Mouse (Mus musculus): ENCODE measurements around the gene Cbr4.

Cbr4 gene

GRCm38 (mm10) chr8:61487597-61488156, at the start of gene Cbr4:
Gene Cbr4, plus strand, starts transcription at chr8:61487734.
- TF ChIP-seq GATA4 (IDR thresholded peaks at IDR 0.05; ENCODE audit: insufficient replicate concordance, low read length): no peak; the same call in 1 of the 2 replicates

- no peak for TF ChIP-seq GATA4 (IDR thresholded peaks at IDR 0.05; ENCODE audit: insufficient replicate concordance, low read length)
Measured at GRCm38 (mm10) chr8:61442988-61443387, 44.5 kb upstream of the Cbr4 start.

DNA sequence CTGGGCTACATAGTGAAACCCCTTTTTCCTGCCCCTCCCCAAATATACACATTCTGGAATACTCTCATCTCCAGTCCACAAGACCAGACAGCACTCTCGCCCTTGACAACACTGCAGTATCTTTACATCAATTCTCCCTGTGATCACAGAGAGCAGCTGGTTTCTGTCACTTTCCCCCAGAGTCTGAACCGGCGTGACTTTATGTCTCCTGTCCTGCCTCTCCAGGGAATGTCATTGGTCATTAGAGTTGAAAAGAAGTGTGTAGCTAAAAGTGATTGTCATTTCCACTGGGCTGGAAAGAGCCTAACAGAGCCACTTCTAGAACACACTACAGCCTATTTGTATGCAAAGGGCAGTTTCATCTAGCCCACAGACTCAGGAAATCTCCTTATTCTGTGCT, 43.2 kb upstream of the Cbr4 start:
- no peak for TF ChIP-seq GATA4 (IDR thresholded peaks at IDR 0.05; ENCODE audit: insufficient replicate concordance, low read length)

- no peak for TF ChIP-seq GATA4 (IDR thresholded peaks at IDR 0.05; ENCODE audit: insufficient replicate concordance, low read length)
Measured at GRCm38 (mm10) chr8:61446329-61446728, 41.2 kb upstream of the Cbr4 start.

DNA sequence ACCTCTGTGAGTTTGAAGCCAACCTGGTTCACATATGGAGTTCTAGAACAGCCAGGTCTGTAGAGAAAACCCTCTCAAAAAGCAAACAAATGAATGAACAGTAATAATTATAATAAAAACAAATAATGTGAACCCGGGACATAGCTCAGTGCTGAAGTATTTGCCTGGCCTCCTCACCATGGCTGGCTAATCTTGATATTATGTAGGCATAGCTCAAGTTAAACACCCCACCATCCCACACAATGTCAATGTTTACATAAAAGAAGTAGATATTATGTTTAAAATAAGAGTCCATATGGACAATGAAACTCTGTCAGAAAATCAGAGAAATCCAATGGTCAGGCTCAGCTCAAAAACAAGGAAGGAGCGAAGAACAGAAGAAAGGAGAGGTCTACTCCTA, 39.4 kb upstream of the Cbr4 start:
- no peak for TF ChIP-seq GATA4 (IDR thresholded peaks at IDR 0.05; ENCODE audit: insufficient replicate concordance, low read length)

DNA sequence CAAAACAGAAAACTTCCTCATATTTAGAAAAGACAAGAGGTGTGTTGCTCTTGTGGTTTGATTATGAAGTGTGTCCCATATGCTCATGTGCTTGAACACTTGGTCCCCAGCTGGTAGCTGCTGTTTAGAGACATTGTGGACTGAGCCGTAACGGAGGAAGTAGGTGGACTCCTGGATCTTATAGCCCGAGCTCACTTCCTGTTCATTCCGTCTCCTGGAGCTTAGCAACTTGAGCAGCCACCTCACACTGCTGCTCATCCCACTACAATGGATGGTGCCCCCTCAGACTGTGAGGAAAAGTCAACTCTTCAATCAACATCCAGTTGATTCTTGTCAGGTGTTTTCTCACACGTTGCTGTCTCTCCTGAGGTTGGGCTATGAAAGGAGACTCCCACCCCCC, 38.7 kb upstream of the Cbr4 start:
- no peak for TF ChIP-seq GATA4 (IDR thresholded peaks at IDR 0.05; ENCODE audit: insufficient replicate concordance, low read length)

DNA sequence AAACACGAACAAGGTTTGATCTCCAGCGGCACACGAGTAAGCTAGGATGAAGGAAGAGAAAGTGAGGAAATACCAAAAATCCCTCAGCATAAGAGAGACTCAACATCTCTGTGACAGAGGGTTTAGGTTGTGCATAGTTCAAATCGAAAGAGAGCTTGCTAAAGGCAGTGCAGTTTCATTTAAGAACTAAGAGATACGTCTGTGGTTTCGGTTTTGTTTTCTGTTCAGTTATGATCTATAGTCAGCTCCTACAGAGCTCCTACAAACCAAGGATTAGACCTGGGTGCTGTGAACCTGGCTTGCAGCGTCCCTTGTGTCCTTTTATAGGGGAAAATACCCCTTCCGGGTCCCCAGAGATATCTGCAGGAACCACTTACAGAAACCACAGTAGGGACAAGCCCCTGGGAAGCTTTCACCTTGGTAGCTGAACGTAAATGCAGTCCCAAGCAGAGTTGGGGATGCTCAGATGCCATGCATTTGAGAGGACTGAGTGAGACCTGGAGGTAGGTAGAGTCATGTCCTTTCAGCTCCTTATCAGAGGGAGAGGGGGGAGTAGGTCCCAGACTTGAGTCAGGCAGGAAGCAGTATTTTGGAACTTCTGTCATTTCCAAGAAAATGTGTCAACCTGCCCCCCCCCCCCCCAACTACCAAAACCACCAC, 36.5 kb upstream of the Cbr4 start:
- no peak for TF ChIP-seq GATA4 (IDR thresholded peaks at IDR 0.05; ENCODE audit: insufficient replicate concordance, low read length)

GRCm38 (mm10) chr8:61451721-61452337, 35.7 kb upstream of the Cbr4 start:
- no peak for TF ChIP-seq GATA4 (IDR thresholded peaks at IDR 0.05; ENCODE audit: insufficient replicate concordance, low read length)

GRCm38 (mm10) chr8:61459763-61460162, 27.8 kb upstream of the Cbr4 start:
- TF ChIP-seq GATA4 (IDR thresholded peaks at IDR 0.05; ENCODE audit: insufficient replicate concordance, low read length): no peak

- no peak for TF ChIP-seq GATA4 (IDR thresholded peaks at IDR 0.05; ENCODE audit: insufficient replicate concordance, low read length)
Measured at GRCm38 (mm10) chr8:61462221-61462620, 25.3 kb upstream of the Cbr4 start.

- no peak for TF ChIP-seq GATA4 (IDR thresholded peaks at IDR 0.05; ENCODE audit: insufficient replicate concordance, low read length)
Measured at GRCm38 (mm10) chr8:61464393-61464792, 23.1 kb upstream of the Cbr4 start.

DNA sequence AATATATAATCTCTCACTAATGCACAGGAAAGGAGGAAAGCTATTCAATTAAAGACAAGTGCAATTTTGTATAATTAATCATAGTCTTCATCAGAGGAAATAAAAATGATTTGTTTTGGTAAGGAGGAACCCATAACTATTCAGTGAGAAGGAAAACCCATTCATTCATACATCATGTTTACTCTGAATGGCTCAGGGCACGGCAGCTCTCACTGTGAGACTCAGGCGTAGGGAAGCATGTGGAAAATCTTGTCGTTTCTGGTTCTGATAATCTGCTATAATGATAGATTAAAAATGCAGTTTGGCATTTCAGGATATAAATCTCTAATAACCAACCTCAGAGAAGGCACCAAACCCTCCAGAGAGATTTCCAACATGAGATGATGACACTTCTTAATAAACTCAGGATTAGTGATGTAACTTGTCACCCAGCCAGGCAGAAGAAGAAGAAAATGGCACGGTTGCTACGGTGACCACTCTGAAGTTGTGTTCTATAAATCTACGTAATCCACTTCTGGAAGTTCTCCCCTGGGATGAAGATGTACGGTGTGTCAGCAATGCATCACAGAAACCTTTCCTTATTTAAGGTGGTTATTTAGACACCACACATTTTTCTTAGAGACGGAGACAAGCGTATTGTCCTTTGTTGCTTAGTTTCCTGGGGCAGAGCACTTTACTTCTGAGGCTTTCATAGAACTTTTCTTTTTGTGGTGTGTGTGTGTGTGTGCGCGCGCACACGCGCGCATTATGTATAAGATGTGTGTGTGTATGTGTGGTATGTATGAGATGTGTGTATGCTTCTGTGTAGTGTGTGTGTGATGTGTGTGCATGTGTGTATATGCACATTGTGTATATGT, 20.6 kb upstream of the Cbr4 start:
- no peak for TF ChIP-seq GATA4 (IDR thresholded peaks at IDR 0.05; ENCODE audit: insufficient replicate concordance, low read length)

DNA sequence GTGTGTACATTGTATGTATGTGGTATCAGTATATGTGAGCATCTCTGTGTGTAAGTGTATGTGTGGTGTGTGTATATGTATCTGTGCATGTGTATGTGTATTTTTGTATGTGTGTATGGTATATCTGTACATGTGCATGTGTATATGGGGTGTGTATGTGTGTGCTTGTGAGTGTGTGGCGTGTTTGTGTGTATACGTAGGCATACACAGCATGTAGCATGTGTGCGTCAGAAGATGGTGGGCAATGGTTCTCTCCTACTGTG, 20.1 kb upstream of the Cbr4 start:
- TF ChIP-seq GATA4 (IDR thresholded peaks at IDR 0.05; ENCODE audit: insufficient replicate concordance, low read length): no peak

GRCm38 (mm10) chr8:61470213-61470612, 17.3 kb upstream of the Cbr4 start:
- TF ChIP-seq GATA4 (IDR thresholded peaks at IDR 0.05; ENCODE audit: insufficient replicate concordance, low read length): no peak

GRCm38 (mm10) chr8:61475251-61475673, 12.3 kb upstream of the Cbr4 start:
- TF ChIP-seq GATA4 (IDR thresholded peaks at IDR 0.05; ENCODE audit: insufficient replicate concordance, low read length): no peak

GRCm38 (mm10) chr8:61476160-61476559, 11.4 kb upstream of the Cbr4 start:
- no peak for TF ChIP-seq GATA4 (IDR thresholded peaks at IDR 0.05; ENCODE audit: insufficient replicate concordance, low read length)

All from liver, adult (tissue).